Mouse (Mus musculus) heart, adult 2 months (tissue): ENCODE data around the gene Tbc1d13. TPM values are rescaled to one million over a fixed set of nuclear protein-coding genes. Genes with fewer than 3 reads are reported as not detected.

Experiments used
- DNase-seq, 2 experiments: peaks; one replicate each; pipeline ENCODE4 v3.0.0; 2021
- H3K27ac ChIP-seq: fragments of 200-600 bp; 2 replicates; pipeline ENCODE4 v1.8.1; 2022
- H3K27me3 ChIP-seq: fragments of 200-500 bp; 2 replicates; pipeline ENCODE4 v1.6.1; 2012; ENCODE audit warnings: mild to moderate bottlenecking, low read length, inconsistent platforms, mixed read lengths; ENCODE audit not compliant: control insufficient read depth, insufficient read depth
- H3K36me3 ChIP-seq: fragments of 200-500 bp; 2 replicates; pipeline ENCODE4 v1.6.1; 2012; ENCODE audit warnings: low read length, inconsistent platforms; ENCODE audit not compliant: control insufficient read depth, insufficient read depth
- H3K4me1 ChIP-seq: fragments of 200-500 bp; 2 replicates; pipeline ENCODE4 v1.6.1; 2011; ENCODE audit warnings: low read length; ENCODE audit not compliant: control insufficient read depth, insufficient read depth
- H3K4me3 ChIP-seq: fragments of 200-600 bp; 2 replicates; pipeline ENCODE4 v1.8.1; 2022
- H3K79me2 ChIP-seq: fragments of 200-500 bp; replicated peaks from 2 replicates; pipeline ENCODE4 v1.6.1; 2012; ENCODE audit warnings: mild to moderate bottlenecking, inconsistent platforms, low read length, moderate library complexity, mixed read lengths; ENCODE audit not compliant: control insufficient read depth, insufficient read depth
- H3K9ac ChIP-seq: fragments of 200-500 bp; 2 replicates; pipeline ENCODE4 v1.6.1; 2012; ENCODE audit warnings: low read depth, mild to moderate bottlenecking, control low read depth, inconsistent platforms, low read length, mixed read lengths
- CTCF ChIP-seq: fragments of 200-600 bp; IDR thresholded peaks from 2 replicates; pipeline ENCODE4 v1.8.1; 2022; ENCODE audit warnings: antibody characterized with exemption, mild to moderate bottlenecking, moderate library complexity
- EP300 ChIP-seq: fragments of 200-500 bp; IDR thresholded peaks from 2 replicates; pipeline ENCODE4 v1.6.1; 2011; ENCODE audit warnings: low read depth, low read length, control low read depth; ENCODE audit not compliant: insufficient read depth
- POLR2A ChIP-seq: fragments of 200-500 bp; IDR thresholded peaks from 2 replicates; pipeline ENCODE4 v1.6.1; 2011; ENCODE audit warnings: mild to moderate bottlenecking, low read depth, low read length, control low read depth; ENCODE audit not compliant: insufficient read depth
- WGBS: fragments of 180-500 bp; shearing (Covaris S2); methylation state at CpG from one replicate; pipeline ENCODE4 v1.1.7; 2018; 5-methylcytosine and 5-hydroxymethylcytosine counted together
- intact Hi-C: fragments of 180-260 bp; cut with DNase I; formaldehyde crosslinking; loops from one replicate; pipeline ENCODE4 v1.15.1; 2025
- polyA plus RNA-seq: library from polyadenylated mRNA; depleted of rRNA; stranded (reverse); fragments of >200 nt; gene quantifications from 2 replicates; pipeline ENCODE4 v1.2.3, GENCODE M21; 2012; rRNA removed
- total RNA-seq, 2 experiments: library from RNA; stranded (reverse); gene quantifications; 2 replicates each; pipeline ENCODE4 v1.2.3; 2021

The Tbc1d13 gene
- total and polyA plus RNA-seq, 3 experiments: 17.2 to 25.4 (median 17.4) TPM

DNA sequence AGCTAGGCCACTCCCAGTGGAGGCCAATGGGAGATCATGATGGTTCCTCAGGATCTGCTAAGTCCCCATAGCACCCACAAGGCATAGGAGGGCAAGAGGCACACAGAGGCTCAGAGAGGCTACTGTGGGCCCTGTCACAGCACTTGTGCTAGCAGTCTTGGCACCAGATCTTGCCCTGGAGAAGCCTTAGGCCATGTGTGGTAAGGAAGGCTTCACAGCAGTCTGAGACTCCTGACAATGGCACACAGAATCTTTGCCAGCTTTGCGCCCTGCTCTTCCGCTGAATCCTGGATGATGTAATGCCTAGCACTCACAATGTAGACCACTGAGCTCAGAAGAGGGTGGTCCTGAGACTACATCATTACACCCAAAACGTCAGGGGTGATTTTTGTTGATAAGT, 61.1 kb downstream of the Tbc1d13 start:
- intact Hi-C loops: no loop called here
- no peak for TF ChIP-seq EP300
- TF ChIP-seq CTCF: no peak
- TF ChIP-seq POLR2A: no peak
- H3K9ac ChIP-seq: no peak overlapping the region
- H3K27ac ChIP-seq: no peak overlapping the region
- WGBS: 73% methylated on average over 3 of the region's 3 CpGs
- H3K4me3 ChIP-seq: no peak overlapping the region
- H3K27me3 ChIP-seq: no peaks in the 10 kb centered on the region
- H3K4me1 ChIP-seq: no peaks in the 10 kb centered on the region
- DNase-seq: no peak
- no peaks in the 10 kb centered on the region for H3K36me3 ChIP-seq
- H3K79me2 ChIP-seq: no peaks in the 10 kb centered on the region

DNA sequence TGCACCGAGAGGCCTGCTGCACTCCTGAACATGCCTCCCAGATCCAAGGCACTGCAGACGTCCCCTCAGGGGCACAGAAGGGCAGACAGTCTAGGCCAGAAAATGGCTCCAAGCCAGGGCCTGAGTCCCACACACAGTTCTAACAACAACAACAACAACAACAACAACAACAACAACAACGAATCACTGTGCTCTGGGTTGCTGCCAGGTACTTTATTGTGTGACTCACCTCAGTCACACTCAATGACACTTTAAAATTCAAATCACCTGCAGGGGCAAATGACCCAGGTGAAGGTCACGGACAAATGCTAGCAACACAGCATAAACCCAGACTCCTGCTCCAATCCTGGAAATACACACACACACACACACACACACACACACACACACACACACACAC, 64.5 kb downstream of the Tbc1d13 start:
- no peak overlapping the region for H3K9ac ChIP-seq
- no peaks in the 10 kb centered on the region for H3K79me2 ChIP-seq
- no peak for DNase-seq
- no peaks in the 10 kb centered on the region for H3K4me1 ChIP-seq
- TF ChIP-seq POLR2A: no peak
- TF ChIP-seq EP300: no peak
- TF ChIP-seq CTCF: no peak
- intact Hi-C loops: no loop called here
- H3K27me3 ChIP-seq: no peaks in the 10 kb centered on the region
- no peaks in the 10 kb centered on the region for H3K36me3 ChIP-seq
- 67% methylated on average over 4 of the region's 4 CpGs for WGBS
- no peak overlapping the region for H3K27ac ChIP-seq
- H3K4me3 ChIP-seq: no peak overlapping the region

DNA sequence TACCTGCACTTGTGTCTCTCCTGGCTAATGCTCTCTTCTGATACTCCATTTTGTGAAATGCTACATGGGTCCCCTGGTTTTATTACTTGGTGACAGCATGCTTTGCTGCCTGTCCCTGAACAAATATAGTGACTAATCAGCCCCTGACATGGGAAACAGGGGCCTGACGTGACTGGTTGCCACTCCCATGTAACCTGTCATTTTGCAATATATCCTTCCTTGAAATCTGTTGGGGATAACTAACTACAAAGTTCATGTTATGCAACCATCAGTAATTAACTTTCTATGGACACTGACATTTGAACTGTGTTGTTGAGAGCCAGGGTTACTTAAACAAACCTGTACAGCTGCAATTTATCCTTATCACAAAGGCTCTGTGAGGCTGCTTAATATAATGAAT, 66.4 kb downstream of the Tbc1d13 start:
- no peak overlapping the region for H3K4me3 ChIP-seq
- H3K79me2 ChIP-seq: no peaks in the 10 kb centered on the region; the same call in 1 of the 2 replicates
- H3K27ac ChIP-seq: no peak overlapping the region
- TF ChIP-seq POLR2A (no peak), CTCF (no peak), EP300 (no peak)
- H3K4me1 ChIP-seq: peaks cover 1% of the 10 kb centered on the region; the same call in 1 of the 2 replicates
- H3K9ac ChIP-seq: no peak overlapping the region
- H3K27me3 ChIP-seq: no peaks in the 10 kb centered on the region
- WGBS: 67% methylated on average over 1 of the region's 1 CpGs
- no peak for DNase-seq
- no peaks in the 10 kb centered on the region for H3K36me3 ChIP-seq
- intact Hi-C loops: no loop called here

DNA sequence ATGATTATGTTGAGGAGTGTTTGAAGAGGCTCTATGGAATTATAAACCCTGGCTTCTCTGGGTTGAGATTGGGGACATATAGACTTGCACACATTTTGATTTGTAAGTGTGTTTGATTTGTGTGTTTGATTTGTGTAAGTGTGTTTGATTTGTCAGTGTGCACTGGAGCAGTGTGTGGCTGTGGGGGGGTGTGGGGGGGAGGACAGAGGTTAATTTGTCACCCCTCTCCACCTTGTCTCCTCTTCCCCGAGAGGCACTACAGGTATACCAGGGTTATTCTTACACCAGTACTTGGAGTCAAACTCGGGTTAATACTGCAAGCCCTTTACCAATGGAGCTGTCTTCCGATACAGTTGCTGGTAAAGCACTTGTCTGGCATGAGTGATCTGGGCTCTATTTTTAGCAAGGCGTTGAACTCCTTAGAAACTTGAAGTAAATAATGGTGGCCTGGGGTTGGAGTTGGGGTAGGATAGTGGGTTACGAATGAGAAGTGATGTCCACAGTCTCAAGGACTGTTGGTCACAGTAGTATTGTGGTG, 66.9 kb downstream of the Tbc1d13 start:
- Histone ChIP-seq H3K9ac (no peak overlapping the region), H3K4me1 (peaks cover 1% of the 10 kb centered on the region; the same call in 1 of the 2 replicates), H3K27me3 (no peaks in the 10 kb centered on the region), H3K79me2 (no peaks in the 10 kb centered on the region; the same call in 1 of the 2 replicates), H3K27ac (no peak overlapping the region), H3K4me3 (no peak overlapping the region), H3K36me3 (no peaks in the 10 kb centered on the region)
- TF ChIP-seq POLR2A: no peak
- no peak for TF ChIP-seq CTCF
- no peak for TF ChIP-seq EP300
- no peak for DNase-seq
- intact Hi-C loops: no loop called here
- 61% methylated on average over 5 of the region's 5 CpGs for WGBS

Other genes with a start within 250 kb of the Tbc1d13 start
- 10 to 100 TPM; 16.6 to 20.1 TPM for gene Odf2, start 244.5 kb upstream of the Tbc1d13 start, total RNA-seq
- gene Odf2, start 244.5 kb upstream of the Tbc1d13 start, polyA plus RNA-seq: 22.2 and 22.3 TPM in 2 replicates
- gene Gle1, start 198.3 kb upstream of the Tbc1d13 start, total RNA-seq: 10 to 100 TPM; 23.8 to 25.6 TPM
- 14.9 and 25.5 TPM in 2 replicates for gene Gle1, start 198.3 kb upstream of the Tbc1d13 start, polyA plus RNA-seq
- 100 to 1,000 TPM; 159 to 167 TPM for gene Sptan1, start 168.2 kb upstream of the Tbc1d13 start, total RNA-seq
- 130 and 163 TPM in 2 replicates for gene Sptan1, start 168.2 kb upstream of the Tbc1d13 start, polyA plus RNA-seq
- gene Wdr34, start 84.9 kb upstream of the Tbc1d13 start, total RNA-seq: 1 to 10 TPM; 6.4 TPM
- 10.3 and 11.6 TPM in 2 replicates for gene Wdr34, start 84.9 kb upstream of the Tbc1d13 start, polyA plus RNA-seq
- 10 to 100 TPM; 88.7 to 96.7 TPM for gene Set, start 76.4 kb upstream of the Tbc1d13 start, total RNA-seq
- gene Set, start 76.4 kb upstream of the Tbc1d13 start, polyA plus RNA-seq: 21.9 and 36.4 TPM in 2 replicates
- gene Pkn3, start 56.1 kb upstream of the Tbc1d13 start, total RNA-seq: 10 to 100 TPM in 1 of 2 experiments, 1 to 10 TPM in 1; 8.8 to 10.4 TPM
- 13.6 and 15.0 TPM in 2 replicates for gene Pkn3, start 56.1 kb upstream of the Tbc1d13 start, polyA plus RNA-seq
- 1 to 10 TPM; 2.8 to 3.6 TPM for gene Zdhhc12, start 40.1 kb upstream of the Tbc1d13 start, total RNA-seq
- gene Zdhhc12, start 40.1 kb upstream of the Tbc1d13 start, polyA plus RNA-seq: 10.3 and 15.8 TPM in 2 replicates
- gene Zer1, start 9.2 kb upstream of the Tbc1d13 start, total RNA-seq: 10 to 100 TPM; 21.9 to 26.6 TPM
- 45.1 TPM in 2 replicates for gene Zer1, start 9.2 kb upstream of the Tbc1d13 start, polyA plus RNA-seq
- 10 to 100 TPM; 90.6 to 93.3 TPM for gene Endog, start 37.7 kb downstream of the Tbc1d13 start, total RNA-seq
- gene Endog, start 37.7 kb downstream of the Tbc1d13 start, polyA plus RNA-seq: 87.4 and 119 TPM in 2 replicates
- 1 to 10 TPM; 5.1 to 5.4 TPM for gene Spout1, start 44.7 kb downstream of the Tbc1d13 start, total RNA-seq
- gene Spout1, start 44.7 kb downstream of the Tbc1d13 start, polyA plus RNA-seq: 9.4 and 10.3 TPM in 2 replicates
- 10 to 100 TPM; 32.1 to 35.7 TPM for gene Kyat1, start 72.1 kb downstream of the Tbc1d13 start, total RNA-seq
- gene Kyat1, start 72.1 kb downstream of the Tbc1d13 start, polyA plus RNA-seq: 57.5 and 68.6 TPM in 2 replicates
- gene Lrrc8a, start 104.0 kb downstream of the Tbc1d13 start, total RNA-seq: 10 to 100 TPM; 68.2 to 83.3 TPM
- gene Lrrc8a, start 104.0 kb downstream of the Tbc1d13 start, polyA plus RNA-seq: 46.4 and 49.1 TPM in 2 replicates
- gene Gm28035, start 106.8 kb downstream of the Tbc1d13 start, total RNA-seq: 1 to 10 TPM; 4.6 to 6.0 TPM
- gene Gm28035, start 106.8 kb downstream of the Tbc1d13 start, polyA plus RNA-seq: 7.6 and 14.7 TPM in 2 replicates
- gene Phyhd1, start 132.5 kb downstream of the Tbc1d13 start, total RNA-seq: 100 to 1,000 TPM; 112 to 148 TPM
- gene Phyhd1, start 132.5 kb downstream of the Tbc1d13 start, polyA plus RNA-seq: 108 and 180 TPM in 2 replicates
- gene Gm28038, start 147.3 kb downstream of the Tbc1d13 start, total RNA-seq: 1 to 10 TPM; 2.6 to 6.3 TPM
- not detected in 2 replicates for gene Gm28038, start 147.3 kb downstream of the Tbc1d13 start, polyA plus RNA-seq
- gene Dolk, start 152.6 kb downstream of the Tbc1d13 start, total RNA-seq: 10 to 100 TPM; 21.6 to 25.3 TPM
- 23.9 and 35.1 TPM in 2 replicates for gene Dolk, start 152.6 kb downstream of the Tbc1d13 start, polyA plus RNA-seq
- gene Nup188, start 152.7 kb downstream of the Tbc1d13 start, total RNA-seq: 10 to 100 TPM; 15.3 to 16.9 TPM
- gene Nup188, start 152.7 kb downstream of the Tbc1d13 start, polyA plus RNA-seq: 15.3 and 18.4 TPM in 2 replicates
- gene Sh3glb2, start 225.6 kb downstream of the Tbc1d13 start, total RNA-seq: 10 to 100 TPM; 37.7 to 40.6 TPM
- gene Sh3glb2, start 225.6 kb downstream of the Tbc1d13 start, polyA plus RNA-seq: 125 and 143 TPM in 2 replicates
- 10 to 100 TPM; 74.2 to 90.3 TPM for gene Miga2, start 230.5 kb downstream of the Tbc1d13 start, total RNA-seq
- 64.3 and 98.7 TPM in 2 replicates for gene Miga2, start 230.5 kb downstream of the Tbc1d13 start, polyA plus RNA-seq